Mouse (Mus musculus) heart, adult 2 months (tissue): ENCODE measurements around the gene Dusp16. TPM values are rescaled to one million over a fixed set of nuclear protein-coding genes. Genes with fewer than 3 reads are reported as not detected.

Experiments used
- DNase-seq, 2 experiments: peaks; one replicate each; pipeline ENCODE4 v3.0.0; 2021
- H3K27ac ChIP-seq: fragments of 200-600 bp; 2 replicates; pipeline ENCODE4 v1.8.1; 2022
- H3K27me3 ChIP-seq: fragments of 200-500 bp; 2 replicates; pipeline ENCODE4 v1.6.1; 2012; ENCODE audit warnings: mild to moderate bottlenecking, low read length, inconsistent platforms, mixed read lengths; ENCODE audit not compliant: control insufficient read depth, insufficient read depth
- H3K36me3 ChIP-seq: fragments of 200-500 bp; 2 replicates; pipeline ENCODE4 v1.6.1; 2012; ENCODE audit warnings: low read length, inconsistent platforms; ENCODE audit not compliant: control insufficient read depth, insufficient read depth
- H3K4me1 ChIP-seq: fragments of 200-500 bp; 2 replicates; pipeline ENCODE4 v1.6.1; 2011; ENCODE audit warnings: low read length; ENCODE audit not compliant: control insufficient read depth, insufficient read depth
- H3K4me3 ChIP-seq: fragments of 200-600 bp; 2 replicates; pipeline ENCODE4 v1.8.1; 2022
- H3K79me2 ChIP-seq: fragments of 200-500 bp; replicated peaks from 2 replicates; pipeline ENCODE4 v1.6.1; 2012; ENCODE audit warnings: mild to moderate bottlenecking, inconsistent platforms, low read length, moderate library complexity, mixed read lengths; ENCODE audit not compliant: control insufficient read depth, insufficient read depth
- H3K9ac ChIP-seq: fragments of 200-500 bp; 2 replicates; pipeline ENCODE4 v1.6.1; 2012; ENCODE audit warnings: low read depth, mild to moderate bottlenecking, control low read depth, inconsistent platforms, low read length, mixed read lengths
- CTCF ChIP-seq: fragments of 200-600 bp; IDR thresholded peaks from 2 replicates; pipeline ENCODE4 v1.8.1; 2022; ENCODE audit warnings: antibody characterized with exemption, mild to moderate bottlenecking, moderate library complexity
- EP300 ChIP-seq: fragments of 200-500 bp; IDR thresholded peaks from 2 replicates; pipeline ENCODE4 v1.6.1; 2011; ENCODE audit warnings: low read depth, low read length, control low read depth; ENCODE audit not compliant: insufficient read depth
- POLR2A ChIP-seq: fragments of 200-500 bp; IDR thresholded peaks from 2 replicates; pipeline ENCODE4 v1.6.1; 2011; ENCODE audit warnings: mild to moderate bottlenecking, low read depth, low read length, control low read depth; ENCODE audit not compliant: insufficient read depth
- WGBS: fragments of 180-500 bp; shearing (Covaris S2); methylation state at CpG from one replicate; pipeline ENCODE4 v1.1.7; 2018; 5-methylcytosine and 5-hydroxymethylcytosine counted together
- intact Hi-C: fragments of 180-260 bp; cut with DNase I; formaldehyde crosslinking; loops from one replicate; pipeline ENCODE4 v1.15.1; 2025
- polyA plus RNA-seq: library from polyadenylated mRNA; depleted of rRNA; stranded (reverse); fragments of >200 nt; gene quantifications from 2 replicates; pipeline ENCODE4 v1.2.3, GENCODE M21; 2012
- total RNA-seq, 2 experiments: library from RNA; stranded (reverse); gene quantifications; 2 replicates each; pipeline ENCODE4 v1.2.3; 2021

Dusp16 gene
- total and polyA plus RNA-seq, 3 experiments: 8.2 to 23.8 (median 20.9) TPM

GRCm38 (mm10) chr6:134745876-134746275, 46.5 kb downstream of the Dusp16 start:
- peaks cover 3% of the 10 kb centered on the region; the same call in 1 of the 2 replicates for H3K4me1 ChIP-seq
- 0 out of 2 replicates have a peak, but pooled peaks cover 3% of the 10 kb centered on the region for H3K79me2 ChIP-seq
- TF ChIP-seq EP300: no peak
- TF ChIP-seq CTCF: no peak
- TF ChIP-seq POLR2A: no peak
- 94% methylated on average over 7 of the region's 7 CpGs for WGBS
- H3K9ac ChIP-seq: no peak overlapping the region
- no peak for DNase-seq
- H3K27me3 ChIP-seq: no peaks in the 10 kb centered on the region
- intact Hi-C loops: loop anchor here (5.0 kb wide), 1 partner anchor 46 kb away; the partner anchor contains the start of gene Dusp16
- no peak overlapping the region for H3K27ac ChIP-seq
- H3K4me3 ChIP-seq: no peak overlapping the region
- no peaks in the 10 kb centered on the region; the same call in 1 of the 2 replicates for H3K36me3 ChIP-seq

GRCm38 (mm10) chr6:134743568-134743967, 48.9 kb downstream of the Dusp16 start:
- H3K9ac ChIP-seq: no peak overlapping the region
- DNase-seq: no peak
- intact Hi-C loops: no loop called here
- peaks cover 3% of the 10 kb centered on the region; the same call in 1 of the 2 replicates for H3K4me1 ChIP-seq
- no peaks in the 10 kb centered on the region; the same call in 1 of the 2 replicates for H3K36me3 ChIP-seq
- no peak for TF ChIP-seq CTCF
- TF ChIP-seq EP300: no peak
- TF ChIP-seq POLR2A: no peak
- H3K27me3 ChIP-seq: no peaks in the 10 kb centered on the region
- H3K79me2 ChIP-seq: 0 out of 2 replicates have a peak, but pooled peaks cover 3% of the 10 kb centered on the region
- no peak overlapping the region for H3K4me3 ChIP-seq
- no peak overlapping the region for H3K27ac ChIP-seq

- no peaks in the 10 kb centered on the region; the same call in 1 of the 2 replicates for H3K36me3 ChIP-seq
- no peak overlapping the region for H3K4me3 ChIP-seq
- no peaks in the 10 kb centered on the region for H3K27me3 ChIP-seq
- H3K27ac ChIP-seq: no peak overlapping the region
- peak in 1 of 2 experiments; percentile 26 for DNase-seq
- H3K9ac ChIP-seq: no peak overlapping the region
- 52% methylated on average over 3 of the region's 3 CpGs for WGBS
- no peaks in the 10 kb centered on the region for H3K4me1 ChIP-seq
- no peak for TF ChIP-seq CTCF
- TF ChIP-seq POLR2A: no peak
- TF ChIP-seq EP300: no peak
- intact Hi-C loops: no loop called here
- H3K79me2 ChIP-seq: no peaks in the 10 kb centered on the region; the same call in 1 of the 2 replicates
These were observed 55.6 kb downstream of the Dusp16 start for GRCm38 (mm10) chr6:134736853-134737252.

- no peak for DNase-seq
- H3K27ac ChIP-seq: no peak overlapping the region
- TF ChIP-seq EP300: no peak
- TF ChIP-seq CTCF: no peak
- no peak for TF ChIP-seq POLR2A
- H3K36me3 ChIP-seq: no peaks in the 10 kb centered on the region; the same call in 1 of the 2 replicates
- intact Hi-C loops: no loop called here
- no peaks in the 10 kb centered on the region; the same call in 1 of the 2 replicates for H3K4me1 ChIP-seq
- 92% methylated on average over 5 of the region's 5 CpGs for WGBS
- H3K27me3 ChIP-seq: no peaks in the 10 kb centered on the region
- no peaks in the 10 kb centered on the region; the same call in none of the 2 replicates for H3K79me2 ChIP-seq
- H3K4me3 ChIP-seq: no peak overlapping the region
- no peak overlapping the region for H3K9ac ChIP-seq
These were observed 58.6 kb downstream of the Dusp16 start for GRCm38 (mm10) chr6:134733800-134734221.

- TF ChIP-seq POLR2A (no peak), EP300 (no peak)
- DNase-seq: no peak
- Histone ChIP-seq H3K4me1 (no peaks in the 10 kb centered on the region; the same call in 1 of the 2 replicates), H3K27me3 (no peaks in the 10 kb centered on the region), H3K4me3 (no peak overlapping the region), H3K79me2 (no peaks in the 10 kb centered on the region; the same call in none of the 2 replicates), H3K36me3 (no peaks in the 10 kb centered on the region), H3K27ac (no peak overlapping the region), H3K9ac (no peak overlapping the region)
- intact Hi-C loops: no loop called here
- 93% methylated on average over 8 of the region's 8 CpGs for whole genome bisulfite sequencing
These were observed 59.6 kb downstream of the Dusp16 start for GRCm38 (mm10) chr6:134732813-134733212.

GRCm38 (mm10) chr6:134730978-134731377, 61.4 kb downstream of the Dusp16 start:
- Histone ChIP-seq H3K27ac (no peak overlapping the region), H3K4me3 (no peak overlapping the region), H3K36me3 (no peaks in the 10 kb centered on the region), H3K9ac (no peak overlapping the region), H3K27me3 (no peaks in the 10 kb centered on the region), H3K79me2 (no peaks in the 10 kb centered on the region; the same call in none of the 2 replicates), H3K4me1 (no peaks in the 10 kb centered on the region; the same call in 1 of the 2 replicates)
- intact Hi-C loops: no loop called here
- TF ChIP-seq CTCF (no peak), POLR2A (no peak), EP300 (no peak)
- no peak for DNase-seq
- WGBS: 69% methylated on average over 3 of the region's 3 CpGs
